Mouse (Mus musculus) liver, postnatal 0 days (tissue): Measurements from ENCODE around the gene Vwce. TPM values are rescaled to one million over a fixed set of nuclear protein-coding genes. Genes with fewer than 3 reads are reported as not detected.

Source experiments
- ATAC-seq: fragments of 200-750 bp; cut with Nextera tagmentation; 2 replicates; pipeline ENCODE4 v1.8.0; 2017; ENCODE audit warnings: mild to moderate bottlenecking, moderate library complexity
- DNase-seq: peaks from one replicate; pipeline ENCODE4 v3.0.0-alpha.2; 2016
- H3K27ac ChIP-seq: fragments of 300-500 bp; sonication (generic); 2 replicates; pipeline ENCODE4 v1.5.1; 2014; ENCODE audit warnings: antibody characterized with exemption, moderate library complexity, mild to moderate bottlenecking, low read depth
- H3K27me3 ChIP-seq: fragments of 300-500 bp; sonication (generic); 2 replicates; pipeline ENCODE4 v1.6.1; 2014; ENCODE audit warnings: low read length, control low read depth, mixed read lengths; ENCODE audit not compliant: insufficient read depth
- H3K36me3 ChIP-seq: fragments of 300-500 bp; sonication (generic); replicated peaks from 2 replicates; pipeline ENCODE4 v1.6.1; 2014; ENCODE audit warnings: mild to moderate bottlenecking, control low read depth, low read length, moderate library complexity, mixed read lengths; ENCODE audit not compliant: insufficient read depth
- H3K4me1 ChIP-seq: fragments of 300-500 bp; sonication (generic); 2 replicates; pipeline ENCODE4 v1.6.1; 2014; ENCODE audit warnings: antibody characterized with exemption, mild to moderate bottlenecking, control low read depth; ENCODE audit not compliant: insufficient read depth
- H3K4me2 ChIP-seq: fragments of 300-500 bp; sonication (generic); 2 replicates; pipeline ENCODE4 v1.6.1; 2014; ENCODE audit warnings: low read depth, mild to moderate bottlenecking, low read length, moderate library complexity, mixed read lengths
- H3K4me3 ChIP-seq: fragments of 300-500 bp; sonication (generic); 2 replicates; pipeline ENCODE4 v1.5.1; 2014; ENCODE audit warnings: low read depth, low read length
- H3K9ac ChIP-seq: fragments of 300-500 bp; sonication (generic); replicated peaks from 2 replicates; pipeline ENCODE4 v1.6.1; 2014; ENCODE audit warnings: mild to moderate bottlenecking, moderate library complexity
- H3K9me3 ChIP-seq: fragments of 300-500 bp; sonication (generic); 2 replicates; pipeline ENCODE4 v1.6.1; 2016; ENCODE audit warnings: mild to moderate bottlenecking, control low read depth, low read length, mixed read lengths
- CTCF ChIP-seq: sonication (generic); IDR thresholded peaks from 2 replicates; pipeline ENCODE4 v1.5.1; 2016; ENCODE audit warnings: antibody characterized with exemption, low read depth
- EP300 ChIP-seq: IDR thresholded peaks from 2 replicates; pipeline ENCODE4 v1.6.1; 2016; ENCODE audit warnings: antibody characterized with exemption, low read depth, mild to moderate bottlenecking
- WGBS: fragments of 180-500 bp; shearing (Covaris S2); extraction: QIAGEN DNeasy Blood & Tissue Kit; methylation state at CpG from one replicate; pipeline ENCODE4 v1.1.7; 2014; ENCODE audit not compliant: insufficient replicate concordance; 5-methylcytosine and 5-hydroxymethylcytosine counted together
- polyA plus RNA-seq: library from polyadenylated mRNA; unstranded; fragments of >200 nt; fragmentation: Nextera tagmentation; extraction: Ambion mirVana; gene quantifications from 2 replicates; pipeline ENCODE4 v1.2.1, GENCODE M21; 2015

The Vwce gene
- polyA plus RNA-seq, 1 experiment from 2014 or later, result 18.2 TPM

DNA sequence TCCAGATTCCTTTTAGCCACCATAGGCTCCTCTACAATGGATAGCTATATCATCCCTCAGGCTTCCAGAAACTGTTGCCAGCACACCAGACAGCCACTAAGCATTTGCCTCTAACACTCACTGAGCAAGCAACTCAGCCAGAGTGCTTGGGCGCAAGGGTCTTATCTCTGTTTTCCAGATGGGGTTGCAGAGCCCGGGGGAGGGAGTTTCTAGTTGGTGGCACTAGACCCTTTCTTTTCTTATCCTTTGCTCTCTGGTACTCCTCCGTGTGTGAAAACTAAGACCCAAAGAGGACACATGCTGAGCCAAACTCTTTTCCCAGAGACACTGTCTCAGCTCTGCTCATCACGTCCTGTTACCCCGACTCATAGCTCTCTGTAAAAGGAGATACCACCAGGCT is 27.4 kb downstream of the Vwce start:
- WGBS, result 43% methylated on average over 5 of the region's 5 CpGs
- ATAC-seq (peak; percentile 72), DNase-seq (peak; percentile 63)
- TF ChIP-seq CTCF (no peak), EP300 (peak; percentile 90)
- no peaks in the 10 kb centered on the region for H3K27me3 ChIP-seq
- H3K4me3 ChIP-seq, result no peak overlapping the region
- H3K4me2 ChIP-seq, result peak overlapping the region; percentile 34
- H3K27ac ChIP-seq, result peak overlapping the region; percentile 93
- peaks cover 23% of the 10 kb centered on the region for H3K4me1 ChIP-seq
- H3K9me3 ChIP-seq, result no peaks in the 10 kb centered on the region
- no peaks in the 10 kb centered on the region; the same call in 1 of the 2 replicates for H3K36me3 ChIP-seq
- 0 out of 2 replicates have a peak overlapping the region, but pooled peaks have one; percentile 16 for H3K9ac ChIP-seq

GRCm38 (mm10) chr19:10661919-10662318 is 27.9 kb downstream of the Vwce start:
- Histone ChIP-seq H3K4me1 (peaks cover 18% of the 10 kb centered on the region), H3K9ac (0 out of 2 replicates have a peak overlapping the region, but pooled peaks have one; percentile 16), H3K4me3 (no peak overlapping the region), H3K36me3 (no peaks in the 10 kb centered on the region), H3K4me2 (peak overlapping the region; percentile 34), H3K9me3 (no peaks in the 10 kb centered on the region), H3K27me3 (no peaks in the 10 kb centered on the region), H3K27ac (peak overlapping the region; percentile 93)
- 49% methylated on average over 2 of the region's 2 CpGs for WGBS
- no peak for TF ChIP-seq CTCF
- peak; percentile 89 for TF ChIP-seq EP300
- DNase-seq (no peak), ATAC-seq (peak; percentile 38)

DNA sequence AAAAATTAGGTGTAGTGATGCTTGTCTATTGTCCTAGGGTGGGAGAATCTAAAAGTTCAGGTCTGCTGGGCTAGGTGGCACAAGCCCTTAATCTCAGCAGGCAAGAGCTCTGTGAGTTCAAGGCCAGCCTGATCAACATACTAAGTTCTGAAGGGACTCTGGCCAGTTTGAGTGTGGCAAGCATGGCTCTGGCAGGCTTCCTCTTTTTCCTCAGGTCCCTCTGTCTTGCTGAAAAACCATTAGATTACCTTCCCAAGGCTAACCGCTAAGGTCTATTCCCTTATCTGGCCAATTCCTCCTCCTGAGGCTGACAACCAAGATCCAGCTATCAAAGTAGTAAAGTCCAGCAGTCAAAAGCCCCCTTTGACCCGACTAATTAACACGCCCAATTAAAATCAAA is 28.7 kb downstream of the Vwce start:
- 41% methylated on average over 3 of the region's 3 CpGs for WGBS
- Histone ChIP-seq H3K36me3 (no peaks in the 10 kb centered on the region), H3K27ac (peak overlapping the region; percentile 93), H3K4me1 (peaks cover 16% of the 10 kb centered on the region), H3K27me3 (no peaks in the 10 kb centered on the region), H3K9ac (no peak overlapping the region), H3K4me3 (no peak overlapping the region), H3K9me3 (no peaks in the 10 kb centered on the region), H3K4me2 (no peak overlapping the region)
- no peak for TF ChIP-seq EP300
- DNase-seq (no peak), ATAC-seq (no peak)

DNA sequence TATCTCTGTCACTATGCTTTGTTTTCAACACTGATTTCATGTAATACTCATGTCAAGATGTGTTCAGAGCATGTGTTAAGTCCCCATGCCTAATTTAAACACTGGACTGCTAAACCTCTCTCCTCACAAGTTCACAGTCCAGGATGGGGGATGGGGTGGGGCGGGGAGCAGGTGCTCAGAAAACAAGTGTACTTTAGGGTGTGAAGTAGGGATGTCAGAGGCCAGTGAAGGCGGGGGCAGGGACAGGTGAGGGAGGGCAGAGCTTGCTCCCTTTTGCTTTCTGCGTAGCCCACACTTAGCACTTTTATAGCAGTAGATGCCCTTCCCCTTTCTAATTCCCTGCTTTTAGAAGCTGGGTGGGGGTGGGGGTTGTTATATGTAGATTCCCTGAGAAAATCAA is 31.1 kb downstream of the Vwce start:
- peak overlapping the region; percentile 19; the same call in 1 of the 2 replicates for H3K27ac ChIP-seq
- 47% methylated on average over 3 of the region's 3 CpGs for WGBS
- ATAC-seq, result peak; percentile 22; the same call in 1 of the 2 replicates
- H3K4me3 ChIP-seq, result no peak overlapping the region
- DNase-seq, result peak; percentile 56
- TF ChIP-seq EP300, result no peak
- TF ChIP-seq CTCF, result no peak
- H3K36me3 ChIP-seq, result no peaks in the 10 kb centered on the region
- no peak overlapping the region for H3K9ac ChIP-seq
- no peaks in the 10 kb centered on the region for H3K27me3 ChIP-seq
- peaks cover 10% of the 10 kb centered on the region for H3K4me1 ChIP-seq
- no peaks in the 10 kb centered on the region for H3K9me3 ChIP-seq
- no peak overlapping the region for H3K4me2 ChIP-seq

- peak; percentile 84 for DNase-seq
- TF ChIP-seq CTCF (peak; percentile 89), EP300 (no peak)
- Histone ChIP-seq H3K9ac (no peak overlapping the region), H3K27me3 (no peaks in the 10 kb centered on the region), H3K4me3 (no peak overlapping the region), H3K9me3 (no peaks in the 10 kb centered on the region), H3K36me3 (no peaks in the 10 kb centered on the region), H3K4me2 (no peak overlapping the region), H3K4me1 (peaks cover 6% of the 10 kb centered on the region), H3K27ac (peak overlapping the region; percentile 19; the same call in 1 of the 2 replicates)
- ATAC-seq, result peak; percentile 30; the same call in 1 of the 2 replicates
- WGBS, result 7% methylated on average over 2 of the region's 2 CpGs
Observed at GRCm38 (mm10) chr19:10665499-10665898, 31.5 kb downstream of the Vwce start.

DNA sequence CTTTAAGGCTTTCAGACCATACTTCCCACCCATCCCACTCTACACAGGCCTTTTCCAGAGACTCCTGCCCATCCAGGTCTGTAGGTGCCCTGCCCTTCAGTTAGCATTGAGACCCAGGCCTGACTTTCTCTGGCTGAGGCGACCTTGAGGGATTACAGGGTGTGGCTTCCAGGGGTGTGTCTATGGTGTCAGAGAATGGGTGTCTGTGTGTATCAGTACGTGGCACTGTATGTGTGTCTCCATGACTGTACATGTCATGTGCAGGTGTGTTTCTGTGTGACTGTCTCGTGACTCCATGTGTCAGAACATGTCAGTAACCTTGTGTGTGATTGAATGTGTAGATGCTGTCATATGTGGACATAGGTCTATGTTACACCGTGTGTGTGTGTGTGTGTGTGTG is 37.3 kb downstream of the Vwce start:
- no peak overlapping the region for H3K27ac ChIP-seq
- WGBS, result 62% methylated on average over 4 of the region's 4 CpGs
- no peak overlapping the region for H3K9ac ChIP-seq

GRCm38 (mm10) chr19:10671854-10672417 is 37.9 kb downstream of the Vwce start:
- no peak overlapping the region for H3K4me2 ChIP-seq
- no peaks in the 10 kb centered on the region for H3K36me3 ChIP-seq
- H3K27ac ChIP-seq, result no peak overlapping the region
- no peaks in the 10 kb centered on the region for H3K27me3 ChIP-seq
- ATAC-seq (no peak), DNase-seq (no peak)
- H3K4me3 ChIP-seq, result no peak overlapping the region
- 64% methylated on average over 9 of the region's 9 CpGs for WGBS
- no peak overlapping the region for H3K9ac ChIP-seq
- no peaks in the 10 kb centered on the region for H3K4me1 ChIP-seq
- no peaks in the 10 kb centered on the region for H3K9me3 ChIP-seq
- no peak for TF ChIP-seq CTCF
- no peak for TF ChIP-seq EP300

More for the DNA sequence above, 37.3 kb downstream of the Vwce start:
- H3K4me3 ChIP-seq, result no peak overlapping the region
- no peak for DNase-seq
- H3K9me3 ChIP-seq, result no peaks in the 10 kb centered on the region
- ATAC-seq, result no peak
- no peaks in the 10 kb centered on the region for H3K4me1 ChIP-seq
- no peaks in the 10 kb centered on the region for H3K36me3 ChIP-seq
- H3K27me3 ChIP-seq, result no peaks in the 10 kb centered on the region
- no peak for TF ChIP-seq CTCF
- no peak for TF ChIP-seq EP300
- no peak overlapping the region for H3K4me2 ChIP-seq
